Comparison of ENCODE assay signal across 8 mouse cellular contexts in the genomic region with DNA sequence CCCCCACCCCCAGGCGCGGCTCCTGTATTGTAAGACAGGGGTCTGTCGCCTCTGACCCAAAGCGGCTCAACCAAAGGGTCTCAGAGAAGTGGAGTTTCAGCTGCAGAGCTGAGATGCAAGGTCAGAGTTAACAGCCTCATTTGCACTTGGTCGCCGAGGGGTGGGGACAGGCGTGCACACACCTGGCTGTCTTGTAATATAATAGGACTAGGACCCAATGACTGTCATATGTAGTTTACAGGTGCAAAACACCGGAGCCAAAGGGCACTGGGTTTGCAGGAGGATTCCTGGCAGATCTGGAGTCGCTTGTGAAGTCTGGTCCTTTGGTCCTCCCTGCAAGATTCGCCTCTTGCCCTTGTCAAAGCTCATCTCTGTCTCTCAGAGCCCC. TPM values are rescaled to one million over a fixed set of nuclear protein-coding genes. Genes with fewer than 3 reads are reported as not detected.
DNase-seq lines count a peak whose midpoint lies in the region; ATAC-seq lines count a peak whose summit lies in the region.

No protein-coding gene starts in this region.

- DNase-seq in heart, postnatal 25 days (ENCODE audit: low spot score): no peak
- no peak for DNase-seq in embryonic facial prominence, embryonic 11.5 days (ENCODE audit: low spot score)
- DNase-seq in mesoderm, embryonic 11.5 days (ENCODE audit: low read depth, low spot score): peak; percentile 12
- DNase-seq in ovary, postnatal 10 days (ENCODE audit: low spot score): no peak
- DNase-seq in left cerebral cortex, postnatal 14 days (ENCODE audit: low spot score in 2 of 2): no peak
- DNase-seq in left cerebral cortex, postnatal 4 days: no peak

- H3K27ac ChIP-seq in heart, embryonic 11.5 days (ENCODE audit: low read depth, low read length): no peak overlapping the region
- H3K27ac ChIP-seq in embryonic facial prominence, embryonic 11.5 days (replicated peaks; ENCODE audit: low read depth, low read length): no peak overlapping the region
- peak overlapping the region; percentile 70 for H3K27ac ChIP-seq in intestine, embryonic 16.5 days (ENCODE audit: low read length)

- 3% methylated on average over 10 of the region's 10 CpGs for WGBS in heart, embryonic 11.5 days (ENCODE audit: insufficient replicate concordance)
- 4% methylated on average over 10 of the region's 10 CpGs for WGBS in embryonic facial prominence, embryonic 11.5 days
- WGBS in intestine, embryonic 16.5 days: 4% methylated on average over 10 of the region's 10 CpGs

- ATAC-seq in heart, embryonic 11.5 days (replicated peaks; ENCODE audit: insufficient number of reproducible peaks, low FRiP score, low TSS enrichment): no peak; the same call in 1 of the 2 replicates
- no peak; the same call in 1 of the 2 replicates for ATAC-seq in embryonic facial prominence, embryonic 11.5 days (replicated peaks; ENCODE audit: insufficient number of reproducible peaks, low FRiP score, low TSS enrichment, low read depth)
- ATAC-seq in intestine, embryonic 16.5 days: peak; percentile 84

- H3K36me3 ChIP-seq in heart, embryonic 11.5 days (ENCODE audit: control insufficient read depth, insufficient read depth, low read length): no peaks in the 10 kb centered on the region
- no peaks in the 10 kb centered on the region for H3K36me3 ChIP-seq in embryonic facial prominence, embryonic 11.5 days (replicated peaks; ENCODE audit: control insufficient read depth, insufficient read depth, low read depth, low read length)
- H3K36me3 ChIP-seq in intestine, embryonic 16.5 days (ENCODE audit: control insufficient read depth, insufficient read depth, low read length): no peaks in the 10 kb centered on the region

- peaks cover 38% of the 10 kb centered on the region for H3K27me3 ChIP-seq in heart, embryonic 11.5 days (ENCODE audit: control insufficient read depth, insufficient read depth, low read length)
- peaks cover 9% of the 10 kb centered on the region; the same call in 1 of the 2 replicates for H3K27me3 ChIP-seq in embryonic facial prominence, embryonic 11.5 days (ENCODE audit: control insufficient read depth, insufficient read depth, low read length)
- peaks cover 2% of the 10 kb centered on the region; the same call in 1 of the 2 replicates for H3K27me3 ChIP-seq in intestine, embryonic 16.5 days (replicated peaks; ENCODE audit: control insufficient read depth, insufficient read depth, low read length)

- H3K9ac ChIP-seq in heart, embryonic 11.5 days (ENCODE audit: low read depth, low read length): peak overlapping the region; percentile 84
- H3K9ac ChIP-seq in embryonic facial prominence, embryonic 11.5 days (replicated peaks; ENCODE audit: low read length): peak overlapping the region; percentile 74
- H3K9ac ChIP-seq in intestine, embryonic 16.5 days (ENCODE audit: low read depth, low read length): peak overlapping the region; percentile 85

- peak overlapping the region; percentile 73 for H3K4me3 ChIP-seq in heart, embryonic 11.5 days (ENCODE audit: low read depth, low read length)
- peak overlapping the region; percentile 65 for H3K4me3 ChIP-seq in embryonic facial prominence, embryonic 11.5 days (ENCODE audit: low read depth, low read length)
- peak overlapping the region; percentile 80 for H3K4me3 ChIP-seq in intestine, embryonic 16.5 days (ENCODE audit: low read length)

- H3K9me3 ChIP-seq in heart, embryonic 11.5 days (replicated peaks; ENCODE audit: control insufficient read depth, low read length): no peaks in the 10 kb centered on the region
- H3K9me3 ChIP-seq in embryonic facial prominence, embryonic 11.5 days (replicated peaks; ENCODE audit: control insufficient read depth, low read length): no peaks in the 10 kb centered on the region
- no peaks in the 10 kb centered on the region for H3K9me3 ChIP-seq in intestine, embryonic 16.5 days (ENCODE audit: control insufficient read depth, low read length)

- 0 out of 2 replicates have a peak, but pooled peaks cover 5% of the 10 kb centered on the region for H3K4me1 ChIP-seq in heart, embryonic 11.5 days (ENCODE audit: control insufficient read depth, insufficient read depth, low read length)
- no peaks in the 10 kb centered on the region; the same call in 1 of the 2 replicates for H3K4me1 ChIP-seq in embryonic facial prominence, embryonic 11.5 days (ENCODE audit: control insufficient read depth, insufficient read depth, low read length)
- peaks cover 17% of the 10 kb centered on the region for H3K4me1 ChIP-seq in intestine, embryonic 16.5 days (ENCODE audit: control insufficient read depth, insufficient read depth, low read length)

- intact Hi-C loops in heart, postnatal 25 days (cut with DNase I): no loop called here
- intact Hi-C loops in left cerebral cortex, postnatal 14 days (cut with DNase I): no loop called here
- intact Hi-C loops in left cerebral cortex, postnatal 4 days (cut with DNase I): no loop called here

- peak overlapping the region; percentile 95 for H3K4me2 ChIP-seq in heart, embryonic 11.5 days
- peak overlapping the region; percentile 99 for H3K4me2 ChIP-seq in embryonic facial prominence, embryonic 11.5 days (ENCODE audit: low read depth, low read length)
- H3K4me2 ChIP-seq in intestine, embryonic 16.5 days (ENCODE audit: low read depth, low read length): peak overlapping the region; percentile 99

RNA-seq across cellular contexts. Expression of a gene that starts 0.3 kb away (rescaled TPM):
- 61.2 and 70.5 TPM in 2 replicates for polyA plus RNA-seq in heart, embryonic 11.5 days (2014; fragmentation: Nextera tagmentation; extraction: Ambion mirVana)
- 10 to 100 TPM; 45.0 to 51.5 TPM for total RNA-seq in heart, postnatal 25 days (2021)
- 24.0 and 24.5 TPM in 2 replicates for polyA plus RNA-seq in embryonic facial prominence, embryonic 11.5 days (2014; fragmentation: Nextera tagmentation; extraction: Ambion mirVana)
- 10.0 and 11.5 TPM in 2 replicates for polyA plus RNA-seq in intestine, embryonic 16.5 days (2015; fragmentation: Nextera tagmentation; extraction: Ambion mirVana)
- total RNA-seq in left cerebral cortex, postnatal 14 days (2021): 10 to 100 TPM; 15.9 to 18.8 TPM
- 10 to 100 TPM; 12.5 to 14.1 TPM for total RNA-seq in left cerebral cortex, postnatal 4 days (2021)

RNA-seq across cellular contexts. Expression of a gene that starts 24.8 kb away (rescaled TPM):
- polyA plus RNA-seq in heart, embryonic 11.5 days (2014; fragmentation: Nextera tagmentation; extraction: Ambion mirVana): 52.5 and 57.7 TPM in 2 replicates
- 100 to 1,000 TPM; 296 to 317 TPM for total RNA-seq in heart, postnatal 25 days (2021)
- 40.1 and 47.1 TPM in 2 replicates for polyA plus RNA-seq in embryonic facial prominence, embryonic 11.5 days (2014; fragmentation: Nextera tagmentation; extraction: Ambion mirVana)
- 232 and 330 TPM in 2 replicates for polyA plus RNA-seq in intestine, embryonic 16.5 days (2015; fragmentation: Nextera tagmentation; extraction: Ambion mirVana)
- 10 to 100 TPM; 36.0 to 44.8 TPM for total RNA-seq in left cerebral cortex, postnatal 14 days (2021)
- total RNA-seq in left cerebral cortex, postnatal 4 days (2021): 10 to 100 TPM; 28.4 to 30.1 TPM

Comparison
In these comparisons a context has a peak if more than half of its experiments do, and no peak if none do; other contexts are left out.
1. RNA of a gene that starts 24.8 kb away (total RNA-seq): 296 to 317 TPM in heart, postnatal 25 days; 36.0 to 44.8 TPM in left cerebral cortex, postnatal 14 days and 28.4 to 30.1 TPM in left cerebral cortex, postnatal 4 days; every median in the first group is over 4 times any median in the second.
2. Peak in every context shown above with its lines, with median percentiles within 50 percentile points of each other: H3K4me2 ChIP-seq, H3K4me3 ChIP-seq and H3K9ac ChIP-seq.